Comparison of ENCODE assay signal across 9 mouse cellular contexts in genomic region chr19:8714653-8715481, GRCm38 (mm10). TPM values are rescaled to one million over a fixed set of nuclear protein-coding genes. Genes with fewer than 3 reads are reported as not detected.
DNase-seq lines count a peak whose midpoint lies in the region; ATAC-seq and TF ChIP-seq lines count a peak whose summit lies in the region.
"Had no signal": no experiment of that assay in that cellular context is flagged by ENCODE, and none has a peak within 500 bp of the region (broad histone marks: within the 10 kb centered on the region; RNA-seq: fewer than 3 reads in every experiment).

No protein-coding gene starts in this region.

- ATAC-seq in midbrain, postnatal 0 days (ENCODE audit: low FRiP score), result no peak
- ATAC-seq in midbrain, embryonic 15.5 days (replicated peaks), result no peak
- ATAC-seq in intestine, embryonic 15.5 days, result peak; percentile 19; the same call in 1 of the 2 replicates

- no peak overlapping the region for H3K9ac ChIP-seq in midbrain, postnatal 0 days (replicated peaks; ENCODE audit: low read length, poor library complexity, severe bottlenecking)
- H3K9ac ChIP-seq in midbrain, embryonic 15.5 days, result no peak overlapping the region
- no peak overlapping the region for H3K9ac ChIP-seq in intestine, embryonic 15.5 days

- no peak overlapping the region for H3K4me2 ChIP-seq in midbrain, postnatal 0 days (ENCODE audit: low read depth, low read length, poor library complexity, severe bottlenecking)
- no peak overlapping the region; the same call in 1 of the 2 replicates for H3K4me2 ChIP-seq in midbrain, embryonic 15.5 days
- 0 out of 2 replicates have a peak overlapping the region, but pooled peaks have one; percentile 5 for H3K4me2 ChIP-seq in intestine, embryonic 15.5 days (replicated peaks)

- TF ChIP-seq CTCF in gastrocnemius, adult 2 months (IDR thresholded peaks at IDR 0.05), result no peak
- TF ChIP-seq CTCF in midbrain, postnatal 0 days (IDR thresholded peaks at IDR 0.05), result peak; percentile 39

- H3K4me3 ChIP-seq in gastrocnemius, adult 2 months, result peak overlapping the region; percentile 98
- no peak overlapping the region for H3K4me3 ChIP-seq in midbrain, postnatal 0 days (ENCODE audit: low read depth, low read length)
- H3K4me3 ChIP-seq in midbrain, embryonic 15.5 days, result no peak overlapping the region
- no peak overlapping the region for H3K4me3 ChIP-seq in intestine, embryonic 15.5 days (replicated peaks)

- no peaks in the 10 kb centered on the region for H3K9me3 ChIP-seq in midbrain, postnatal 0 days (ENCODE audit: low read length)
- no peaks in the 10 kb centered on the region for H3K9me3 ChIP-seq in midbrain, embryonic 15.5 days
- no peaks in the 10 kb centered on the region for H3K9me3 ChIP-seq in intestine, embryonic 15.5 days

- no peaks in the 10 kb centered on the region for H3K27me3 ChIP-seq in midbrain, postnatal 0 days (ENCODE audit: insufficient read depth, low read length)
- no peaks in the 10 kb centered on the region for H3K27me3 ChIP-seq in midbrain, embryonic 15.5 days (replicated peaks)
- H3K27me3 ChIP-seq in intestine, embryonic 15.5 days (replicated peaks), result no peaks in the 10 kb centered on the region

- DNase-seq in gastrocnemius, adult 2 months, result peak; percentile 45
- no peak for DNase-seq in gastrocnemius, postnatal 10 days
- no peak for DNase-seq in midbrain, postnatal 0 days (ENCODE audit: low spot score)
- peak; percentile 80 for DNase-seq in testis, postnatal 14 days (ENCODE audit: low spot score)
- no peak for DNase-seq in urinary bladder, postnatal 4 days (ENCODE audit: low spot score in 2 of 2)
- no peak for DNase-seq in gastrocnemius, postnatal 14 days

- H3K36me3 ChIP-seq in midbrain, postnatal 0 days (ENCODE audit: insufficient read depth, low read length), result peaks cover 7% of the 10 kb centered on the region; the same call in 1 of the 2 replicates
- 0 out of 2 replicates have a peak, but pooled peaks cover 9% of the 10 kb centered on the region for H3K36me3 ChIP-seq in midbrain, embryonic 15.5 days (replicated peaks)
- H3K36me3 ChIP-seq in intestine, embryonic 15.5 days, result peaks cover 5% of the 10 kb centered on the region

- peak overlapping the region; percentile 96 for H3K27ac ChIP-seq in gastrocnemius, adult 2 months
- H3K27ac ChIP-seq in midbrain, postnatal 0 days (ENCODE audit: low read depth, low read length), result no peak overlapping the region
- no peak overlapping the region for H3K27ac ChIP-seq in midbrain, embryonic 15.5 days
- H3K27ac ChIP-seq in intestine, embryonic 15.5 days, result peak overlapping the region; percentile 27; the same call in 1 of the 2 replicates

- intact Hi-C loops in gastrocnemius, adult 2 months (cut with DNase I), result loop anchor here (5.0 to 10.0 kb wide), 2 partner anchors 390 to 422 kb away; partner anchors contain the start of gene Asrgl1
- intact Hi-C loops in gastrocnemius, postnatal 14 days (cut with DNase I; ENCODE audit: low total_unique reads), result no loop called here

- H3K4me1 ChIP-seq in midbrain, postnatal 0 days (ENCODE audit: insufficient read depth, low read length), result peaks cover 7% of the 10 kb centered on the region; the same call in 1 of the 2 replicates
- peaks cover 37% of the 10 kb centered on the region for H3K4me1 ChIP-seq in midbrain, embryonic 15.5 days
- peaks cover 26% of the 10 kb centered on the region for H3K4me1 ChIP-seq in intestine, embryonic 15.5 days (replicated peaks)

- 71% methylated on average over 10 of the region's 10 CpGs for WGBS in midbrain, postnatal 0 days
- WGBS in midbrain, embryonic 15.5 days, result 77% methylated on average over 10 of the region's 10 CpGs
- 75% methylated on average over 10 of the region's 10 CpGs for WGBS in intestine, embryonic 15.5 days

RNA-seq across cellular contexts. Expression of gene Slc3a2, which starts 8.3 kb away (rescaled TPM):
- 10 to 100 TPM; 33.9 to 35.1 TPM for total RNA-seq in gastrocnemius, adult 2 months (2021)
- total RNA-seq in gastrocnemius, postnatal 10 days (2021), result 10 to 100 TPM; 29.4 to 36.7 TPM
- total RNA-seq in midbrain, postnatal 0 days (2014; rRNA removed), result 111 and 133 TPM in 2 replicates
- polyA plus RNA-seq in midbrain, postnatal 0 days (2015; fragmentation: Nextera tagmentation; extraction: Ambion mirVana), result 212 and 223 TPM in 2 replicates
- polyA plus RNA-seq in midbrain, embryonic 15.5 days (2015; fragmentation: Nextera tagmentation; extraction: Ambion mirVana), result 165 and 174 TPM in 2 replicates
- 161 and 163 TPM in 2 replicates for polyA plus RNA-seq in intestine, embryonic 15.5 days (2015; fragmentation: Nextera tagmentation; extraction: Ambion mirVana)
- total RNA-seq in gastrocnemius, postnatal 14 days (2021), result 10 to 100 TPM; 24.6 to 26.8 TPM

RNA-seq across cellular contexts. Expression of gene Wdr74, which starts 20.8 kb away (rescaled TPM):
- total RNA-seq in gastrocnemius, adult 2 months (2021), result 10 to 100 TPM; 15.4 to 16.4 TPM
- total RNA-seq in gastrocnemius, postnatal 10 days (2021), result 10 to 100 TPM; 26.5 to 27.4 TPM
- 50.9 and 65.7 TPM in 2 replicates for total RNA-seq in midbrain, postnatal 0 days (2014; rRNA removed)
- 85.9 and 88.2 TPM in 2 replicates for polyA plus RNA-seq in midbrain, postnatal 0 days (2015; fragmentation: Nextera tagmentation; extraction: Ambion mirVana)
- 100.0 and 103 TPM in 2 replicates for polyA plus RNA-seq in midbrain, embryonic 15.5 days (2015; fragmentation: Nextera tagmentation; extraction: Ambion mirVana)
- 77.3 and 88.5 TPM in 2 replicates for polyA plus RNA-seq in intestine, embryonic 15.5 days (2015; fragmentation: Nextera tagmentation; extraction: Ambion mirVana)
- 10 to 100 TPM; 21.7 to 23.4 TPM for total RNA-seq in gastrocnemius, postnatal 14 days (2021)

RNA-seq across cellular contexts. Expression of gene 1700092M07Rik, which starts 25.7 kb away (rescaled TPM):
- not detected for total RNA-seq in gastrocnemius, adult 2 months (2021)
- under 1 TPM in 1 of 2 experiments, not detected in 1; 0.65 TPM for total RNA-seq in gastrocnemius, postnatal 10 days (2021)
- not detected in 2 replicates for total RNA-seq in midbrain, postnatal 0 days (2014; rRNA removed)
- polyA plus RNA-seq in midbrain, postnatal 0 days (2015; fragmentation: Nextera tagmentation; extraction: Ambion mirVana), result 0.64 TPM in 1 of 2 replicates, not detected in the other
- polyA plus RNA-seq in midbrain, embryonic 15.5 days (2015; fragmentation: Nextera tagmentation; extraction: Ambion mirVana), result 1.5 and 1.7 TPM in 2 replicates
- 1.8 TPM in 2 replicates for polyA plus RNA-seq in intestine, embryonic 15.5 days (2015; fragmentation: Nextera tagmentation; extraction: Ambion mirVana)
- total RNA-seq in gastrocnemius, postnatal 14 days (2021), result not detected
- polyA plus RNA-seq: liver, adult 2 months had no signal

RNA-seq across cellular contexts. Expression of gene Stx5a, which starts 26.3 kb away (rescaled TPM):
- total RNA-seq in gastrocnemius, adult 2 months (2021), result 10 to 100 TPM; 20.8 to 22.1 TPM
- 10 to 100 TPM; 35.6 to 46.3 TPM for total RNA-seq in gastrocnemius, postnatal 10 days (2021)
- 112 and 147 TPM in 2 replicates for total RNA-seq in midbrain, postnatal 0 days (2014; rRNA removed)
- polyA plus RNA-seq in midbrain, postnatal 0 days (2015; fragmentation: Nextera tagmentation; extraction: Ambion mirVana), result 104 and 106 TPM in 2 replicates
- 121 and 123 TPM in 2 replicates for polyA plus RNA-seq in midbrain, embryonic 15.5 days (2015; fragmentation: Nextera tagmentation; extraction: Ambion mirVana)
- polyA plus RNA-seq in intestine, embryonic 15.5 days (2015; fragmentation: Nextera tagmentation; extraction: Ambion mirVana), result 119 and 121 TPM in 2 replicates
- 10 to 100 TPM; 24.1 to 28.0 TPM for total RNA-seq in gastrocnemius, postnatal 14 days (2021)

RNA-seq across cellular contexts. Expression of gene Nxf1, which starts 42.0 kb away (rescaled TPM):
- 10 to 100 TPM; 37.8 to 41.5 TPM for total RNA-seq in gastrocnemius, adult 2 months (2021)
- total RNA-seq in gastrocnemius, postnatal 10 days (2021), result 10 to 100 TPM; 40.8 to 61.8 TPM
- 67.4 and 75.6 TPM in 2 replicates for total RNA-seq in midbrain, postnatal 0 days (2014; rRNA removed)
- 90.0 and 92.8 TPM in 2 replicates for polyA plus RNA-seq in midbrain, postnatal 0 days (2015; fragmentation: Nextera tagmentation; extraction: Ambion mirVana)
- 161 and 171 TPM in 2 replicates for polyA plus RNA-seq in midbrain, embryonic 15.5 days (2015; fragmentation: Nextera tagmentation; extraction: Ambion mirVana)
- 143 and 146 TPM in 2 replicates for polyA plus RNA-seq in intestine, embryonic 15.5 days (2015; fragmentation: Nextera tagmentation; extraction: Ambion mirVana)
- 10 to 100 TPM; 32.5 to 33.2 TPM for total RNA-seq in gastrocnemius, postnatal 14 days (2021)

Comparison
In these comparisons a context has a peak if more than half of its experiments do, and no peak if none do; other contexts are left out.
1. DNase-seq: peak in gastrocnemius, adult 2 months (single experiment) and testis, postnatal 14 days (single experiment); none in gastrocnemius, postnatal 10 days (single experiment), midbrain, postnatal 0 days (single experiment), urinary bladder, postnatal 4 days (0 of 2) and gastrocnemius, postnatal 14 days (single experiment).
2. H3K27ac ChIP-seq: peak in gastrocnemius, adult 2 months (single experiment) and intestine, embryonic 15.5 days (single experiment); none in midbrain, postnatal 0 days (single experiment) and midbrain, embryonic 15.5 days (single experiment).